Mouse (Mus musculus): ENCODE data around the gene Nup50. TPM values are rescaled to one million over a fixed set of nuclear protein-coding genes. Genes with fewer than 3 reads are reported as not detected.

The Nup50 gene
- polyA plus RNA-seq, 1 experiment from 2014 or later = 41.9 TPM

DNA sequence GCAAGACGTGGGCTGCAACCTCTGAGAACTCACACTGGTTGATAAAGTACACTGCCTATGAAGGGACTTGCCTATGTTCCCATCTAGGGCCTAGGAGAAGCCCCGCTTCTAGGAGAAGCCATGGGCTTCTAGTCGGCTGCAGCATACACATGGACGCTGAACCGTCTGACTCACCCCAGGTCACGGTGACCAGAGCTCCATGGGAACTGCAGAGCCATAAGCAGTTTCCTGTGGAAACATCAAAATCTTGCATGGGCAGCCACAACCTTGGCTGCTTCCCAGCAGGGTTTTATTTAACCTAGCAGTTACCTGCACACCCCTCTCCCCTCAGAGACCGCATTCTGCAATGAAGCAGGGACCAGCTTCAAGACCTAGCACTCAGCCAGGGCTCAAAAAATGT lies 60.5 kb downstream of the Nup50 start:
- H3K27ac ChIP-seq = no peak overlapping the region
- no peak overlapping the region for H3K4me3 ChIP-seq
- WGBS = 91% methylated on average over 7 of the region's 7 CpGs
- peaks cover 33% of the 10 kb centered on the region for H3K4me1 ChIP-seq
- H3K27me3 ChIP-seq = peaks cover 2% of the 10 kb centered on the region
- peaks cover 7% of the 10 kb centered on the region; the same call in 1 of the 2 replicates for H3K36me3 ChIP-seq (ENCODE audit: poor library complexity, severe bottlenecking)
- ATAC-seq = no peak
- no peak overlapping the region for H3K9ac ChIP-seq
- no peaks in the 10 kb centered on the region for H3K9me3 ChIP-seq (replicated peaks)
- no peak overlapping the region for H3K4me2 ChIP-seq

DNA sequence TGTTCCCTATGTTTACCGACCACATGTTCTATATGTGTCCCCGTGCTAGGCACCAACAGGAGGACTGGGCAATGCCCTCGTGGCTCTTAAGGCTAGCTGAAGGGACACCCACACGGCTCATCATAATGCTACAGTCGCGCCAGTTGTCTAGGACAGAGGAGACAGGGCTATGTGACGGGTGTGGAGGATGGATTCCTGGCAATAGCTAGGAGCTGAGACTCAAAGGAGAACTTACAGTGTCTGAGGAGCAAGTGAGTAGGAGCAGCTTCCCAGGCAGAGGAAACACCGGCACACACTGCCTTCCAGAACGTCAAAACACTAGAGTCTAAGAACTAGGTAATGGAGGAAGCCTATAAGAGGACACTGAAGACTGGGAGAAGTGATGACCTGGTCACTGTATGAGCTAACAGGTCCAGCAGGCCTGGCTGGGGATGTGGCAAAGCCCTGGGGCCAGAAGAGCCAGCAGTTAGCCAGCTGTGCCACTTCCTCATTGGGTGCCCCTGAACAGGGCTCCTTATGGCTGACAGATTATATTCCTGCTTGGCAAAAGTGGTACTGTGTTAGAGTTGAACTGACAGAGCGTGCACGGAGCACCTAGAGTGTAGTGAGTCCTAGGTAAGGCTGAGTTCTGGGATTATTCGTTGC lies 62.4 kb downstream of the Nup50 start:
- Histone ChIP-seq H3K27me3 (peaks cover 4% of the 10 kb centered on the region), H3K4me1 (peaks cover 43% of the 10 kb centered on the region), H3K4me2 (peak overlapping the region; percentile 89), H3K36me3 (ENCODE audit: poor library complexity, severe bottlenecking) (0 out of 2 replicates have a peak, but pooled peaks cover 3% of the 10 kb centered on the region), H3K9ac (0 out of 2 replicates have a peak overlapping the region, but pooled peaks have one; percentile 21), H3K27ac (no peak overlapping the region), H3K9me3 (replicated peaks) (no peaks in the 10 kb centered on the region), H3K4me3 (peak overlapping the region; percentile 90; the same call in 1 of the 2 replicates)
- 85% methylated on average over 12 of the region's 12 CpGs for WGBS
- ATAC-seq = no peak

DNA sequence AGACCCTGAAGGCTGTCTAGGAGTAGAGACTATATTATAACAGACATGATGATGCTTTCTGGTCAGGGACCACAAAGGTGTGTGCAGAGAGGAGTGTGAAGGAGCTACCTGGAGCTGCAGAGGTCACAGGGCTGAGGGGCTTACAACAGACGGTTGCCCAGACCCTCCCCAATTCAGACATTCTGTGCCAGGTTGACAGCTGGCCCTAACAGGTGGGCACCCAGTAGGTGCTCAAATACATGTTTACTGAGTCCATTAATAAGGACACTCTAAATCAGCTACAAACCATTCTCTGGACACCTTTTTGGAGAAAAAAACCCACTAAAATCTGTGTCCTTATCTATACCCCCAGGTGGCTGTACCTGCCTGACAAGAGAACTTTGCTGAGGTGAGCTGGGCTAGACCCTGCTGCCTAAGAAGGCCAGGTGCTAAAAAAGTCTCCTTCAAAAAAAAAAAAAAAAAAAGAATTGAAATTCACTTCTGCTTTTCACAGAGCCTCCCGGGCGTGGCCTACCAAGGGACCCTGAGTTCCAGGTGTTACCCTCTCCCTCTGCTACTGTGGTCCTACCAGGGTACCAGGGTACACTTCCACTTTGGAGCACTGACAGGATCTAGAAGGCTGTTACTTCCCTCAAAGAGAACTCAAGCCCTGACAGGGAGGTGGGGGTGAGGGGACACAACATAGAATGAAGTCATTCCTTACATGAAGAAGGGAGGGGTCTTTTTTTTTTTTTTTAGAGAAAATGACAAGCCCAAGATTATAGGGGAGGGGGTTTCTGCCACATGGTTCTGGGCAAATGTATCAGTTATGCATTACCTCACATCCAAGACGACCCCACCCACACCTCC lies 63.2 kb downstream of the Nup50 start:
- peaks cover 4% of the 10 kb centered on the region for H3K27me3 ChIP-seq
- H3K4me3 ChIP-seq = peak overlapping the region; percentile 90
- WGBS = 69% methylated on average over 4 of the region's 4 CpGs
- 0 out of 2 replicates have a peak, but pooled peaks cover 3% of the 10 kb centered on the region for H3K36me3 ChIP-seq (ENCODE audit: poor library complexity, severe bottlenecking)
- ATAC-seq = no peak
- peaks cover 43% of the 10 kb centered on the region for H3K4me1 ChIP-seq
- peak overlapping the region; percentile 93 for H3K9ac ChIP-seq
- H3K9me3 ChIP-seq (replicated peaks) = no peaks in the 10 kb centered on the region
- H3K27ac ChIP-seq = no peak overlapping the region
- peak overlapping the region; percentile 89 for H3K4me2 ChIP-seq

DNA sequence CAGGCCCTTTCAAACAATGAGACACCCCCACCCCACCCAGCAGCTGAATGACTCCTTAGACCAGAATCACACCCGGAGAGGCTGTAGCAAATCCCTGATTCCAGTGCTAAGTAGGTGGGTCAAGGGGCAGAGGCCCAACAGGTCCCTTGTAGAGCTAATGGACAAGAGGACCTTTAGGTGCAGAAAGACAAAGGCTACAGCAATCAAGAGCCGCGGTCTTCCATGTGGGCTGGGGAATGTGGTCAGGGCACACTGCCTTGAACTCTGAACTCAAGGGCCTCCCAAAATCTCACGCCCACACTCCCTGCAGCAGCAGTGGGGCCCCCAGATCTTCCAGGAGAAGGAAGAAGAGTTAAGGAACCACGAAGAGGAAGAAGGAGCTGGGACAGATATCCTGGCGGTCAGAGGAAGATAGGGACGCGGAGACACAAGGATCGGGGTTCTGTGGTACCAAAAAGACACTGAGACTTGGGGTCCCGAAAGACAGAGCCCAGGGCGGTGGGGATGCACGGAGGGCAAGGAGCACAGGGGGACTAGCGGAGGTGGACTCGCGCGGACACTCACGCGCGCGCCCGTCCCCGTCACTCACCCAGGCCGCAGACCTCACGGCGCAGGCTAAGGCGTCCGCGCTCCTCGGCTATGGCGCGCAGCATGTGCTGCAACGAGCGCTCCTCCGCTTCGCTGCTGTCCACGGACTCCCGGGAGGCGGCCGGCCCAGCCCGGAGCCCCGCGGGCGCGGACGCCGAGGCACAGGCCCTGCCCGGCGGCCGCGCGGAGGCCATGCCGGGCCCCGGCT lies 64.0 kb downstream of the Nup50 start:
- ATAC-seq = peak; percentile 56
- WGBS = under 1% methylated on average over 52 of the region's 53 CpGs
- H3K27ac ChIP-seq = peak overlapping the region; percentile 66

DNA sequence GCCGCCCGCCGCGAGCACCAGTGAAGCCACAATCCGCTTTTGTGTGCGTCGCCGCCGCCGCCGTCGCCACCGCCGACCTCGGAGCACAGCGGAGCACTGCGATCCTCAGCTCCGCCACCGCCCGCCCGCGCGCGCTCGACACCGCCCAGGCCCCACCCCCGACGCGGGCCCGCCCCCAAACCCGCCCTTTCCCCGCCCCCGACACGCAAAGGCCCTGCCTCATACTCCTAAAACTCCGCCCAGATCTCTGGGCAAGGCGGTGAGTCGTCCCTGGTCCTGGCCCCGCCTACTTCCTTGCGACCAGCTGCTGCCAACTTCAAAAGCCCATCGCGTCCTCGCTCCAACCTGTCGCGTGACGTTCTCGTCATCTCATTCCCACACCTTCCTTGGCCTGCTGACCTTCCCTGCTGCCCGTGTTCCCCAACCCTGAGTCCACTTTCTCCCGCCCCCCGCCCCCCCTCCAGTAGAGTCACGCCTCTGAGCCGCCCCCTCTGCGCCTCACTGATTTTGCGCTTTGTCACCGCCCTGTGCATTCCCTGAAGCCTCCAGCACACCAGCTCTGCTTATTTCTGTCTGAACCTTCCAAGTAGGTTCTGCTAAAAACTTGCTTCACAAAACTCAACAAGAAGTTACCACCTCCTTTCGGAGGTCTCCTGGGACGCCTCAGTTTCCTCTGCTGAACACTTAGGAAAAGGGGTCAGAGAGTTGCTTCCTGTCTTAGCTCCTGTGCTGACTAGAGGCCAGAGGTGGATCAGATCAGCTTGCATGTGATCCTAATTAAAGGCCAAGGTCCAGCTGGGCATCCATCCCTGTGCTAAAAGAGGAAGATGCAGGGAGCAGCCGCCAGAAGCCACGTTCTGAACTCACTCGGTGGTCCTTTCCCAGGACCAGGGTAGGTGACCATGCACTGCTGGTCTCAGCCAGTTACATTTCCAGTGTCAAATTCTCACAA lies 64.9 kb downstream of the Nup50 start, which contains the start of gene 5031439G07Rik:
TSS of gene 5031439G07Rik (minus strand) at position 678 of the 952 bp plus-strand sequence.
- WGBS = 1% methylated on average over 56 of the region's 59 CpGs
- H3K4me2 ChIP-seq = peak within 1 kb of the TSS; percentile 89
- no peaks in the 10 kb centered on the region for H3K9me3 ChIP-seq (replicated peaks)
- ATAC-seq = peak; percentile 88
- peak within 1 kb of the TSS; percentile 93 for H3K9ac ChIP-seq
- peak within 1 kb of the TSS; percentile 66 for H3K27ac ChIP-seq
- H3K27me3 ChIP-seq = peaks cover 4% of the 10 kb centered on the region
- H3K4me3 ChIP-seq = peak within 1 kb of the TSS; percentile 90
- peaks cover 43% of the 10 kb centered on the region for H3K4me1 ChIP-seq
- H3K36me3 ChIP-seq (ENCODE audit: poor library complexity, severe bottlenecking) = no peaks in the 10 kb centered on the region

More for the DNA sequence above, 64.0 kb downstream of the Nup50 start:
- Histone ChIP-seq H3K4me1 (peaks cover 43% of the 10 kb centered on the region), H3K27me3 (peaks cover 4% of the 10 kb centered on the region), H3K9ac (peak overlapping the region; percentile 93), H3K36me3 (ENCODE audit: poor library complexity, severe bottlenecking) (0 out of 2 replicates have a peak, but pooled peaks cover 3% of the 10 kb centered on the region), H3K4me3 (peak overlapping the region; percentile 90), H3K4me2 (peak overlapping the region; percentile 89), H3K9me3 (replicated peaks) (no peaks in the 10 kb centered on the region)

DNA sequence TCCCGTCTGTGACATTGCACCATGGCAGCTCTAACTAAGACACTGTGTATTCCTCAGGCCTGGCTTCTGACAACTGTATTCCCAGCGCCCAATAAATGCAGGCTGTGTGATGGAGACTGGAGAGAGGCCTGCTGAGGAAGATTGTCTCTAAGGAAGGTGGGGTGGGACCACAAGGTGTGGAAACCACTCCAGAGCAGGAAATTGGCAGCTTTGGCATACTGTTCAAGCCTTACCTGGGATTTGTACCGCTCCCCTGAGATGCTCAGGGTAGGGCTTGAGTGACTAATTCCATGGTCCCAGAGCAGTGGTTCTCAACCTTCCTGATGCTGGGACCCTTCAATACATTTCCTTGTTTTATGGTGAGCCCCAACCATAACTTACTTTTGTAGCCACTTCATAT lies 65.9 kb downstream of the Nup50 start:
- Histone ChIP-seq H3K9ac (no peak overlapping the region), H3K9me3 (replicated peaks) (no peaks in the 10 kb centered on the region), H3K27me3 (peaks cover 5% of the 10 kb centered on the region), H3K27ac (no peak overlapping the region), H3K36me3 (ENCODE audit: poor library complexity, severe bottlenecking) (no peaks in the 10 kb centered on the region), H3K4me3 (no peak overlapping the region), H3K4me2 (no peak overlapping the region), H3K4me1 (peaks cover 40% of the 10 kb centered on the region)
- WGBS = 71% methylated on average over 3 of the region's 3 CpGs
- no peak for ATAC-seq

DNA sequence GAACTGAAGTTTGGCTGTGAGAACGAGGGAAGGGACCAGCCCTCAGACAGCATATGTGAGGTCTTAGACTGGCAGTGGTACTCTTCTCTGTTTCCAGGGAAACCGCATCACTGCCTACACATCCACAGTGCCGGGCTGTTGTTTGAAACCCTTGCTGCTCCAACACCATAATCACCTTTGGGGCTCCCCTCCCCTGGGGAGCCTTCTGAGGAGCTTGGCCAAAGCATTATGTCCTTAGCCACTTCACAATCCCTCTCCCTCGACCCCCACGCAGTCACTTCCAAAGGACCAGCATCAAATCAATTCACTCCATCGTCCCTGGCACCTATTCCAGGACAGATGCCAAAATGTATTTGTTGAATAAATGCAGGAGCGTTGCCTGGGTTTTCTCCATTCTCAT lies 66.6 kb downstream of the Nup50 start:
- no peak for ATAC-seq
- peaks cover 7% of the 10 kb centered on the region for H3K27me3 ChIP-seq
- WGBS = 47% methylated on average over 7 of the region's 7 CpGs
- peaks cover 40% of the 10 kb centered on the region for H3K4me1 ChIP-seq
- no peaks in the 10 kb centered on the region for H3K9me3 ChIP-seq (replicated peaks)
- no peak overlapping the region; the same call in 1 of the 2 replicates for H3K27ac ChIP-seq
- no peak overlapping the region for H3K9ac ChIP-seq
- no peak overlapping the region for H3K4me3 ChIP-seq
- H3K36me3 ChIP-seq (ENCODE audit: poor library complexity, severe bottlenecking) = no peaks in the 10 kb centered on the region
- H3K4me2 ChIP-seq = no peak overlapping the region

Small RNA genes lying within 50 kb of the gene (microRNA-seq; reads per million reads assigned to microRNA genes)
- 17.7 reads per million, percentile 29 among the genes with 10 or more reads in this experiment for gene Mir1249

Other genes with a start within 250 kb of the Nup50 start
- 0.11 and 0.34 TPM in 2 replicates for gene Arhgap8, start 203.4 kb upstream of the Nup50 start, polyA plus RNA-seq (2015; fragmentation: Nextera tagmentation; extraction: Ambion mirVana)
- gene Phf21b, start 67.4 kb upstream of the Nup50 start, polyA plus RNA-seq (2015; fragmentation: Nextera tagmentation; extraction: Ambion mirVana) = 16.4 and 17.1 TPM in 2 replicates
- 1.1 TPM in 2 replicates for gene Gm29666, start 3.4 kb upstream of the Nup50 start, polyA plus RNA-seq (2015; fragmentation: Nextera tagmentation; extraction: Ambion mirVana)
- 14.1 and 14.7 TPM in 2 replicates for gene 5031439G07Rik, start 65.1 kb downstream of the Nup50 start, polyA plus RNA-seq (2015; fragmentation: Nextera tagmentation; extraction: Ambion mirVana)
- 0.15 and 0.59 TPM in 2 replicates for gene Upk3a, start 93.7 kb downstream of the Nup50 start, polyA plus RNA-seq (2015; fragmentation: Nextera tagmentation; extraction: Ambion mirVana)
- 20.8 and 24.1 TPM in 2 replicates for gene Fam118a, start 105.5 kb downstream of the Nup50 start, polyA plus RNA-seq (2015; fragmentation: Nextera tagmentation; extraction: Ambion mirVana)
- gene Smc1b, start 208.6 kb downstream of the Nup50 start, polyA plus RNA-seq (2015; fragmentation: Nextera tagmentation; extraction: Ambion mirVana) = 0.13 and 0.21 TPM in 2 replicates
- gene Ribc2, start 208.7 kb downstream of the Nup50 start, polyA plus RNA-seq (2015; fragmentation: Nextera tagmentation; extraction: Ambion mirVana) = 0.65 and 0.78 TPM in 2 replicates

Data from forebrain, embryonic 13.5 days (tissue).